Mouse (Mus musculus): ENCODE measurements around the gene Erbb4. TPM values are rescaled to one million over a fixed set of nuclear protein-coding genes. Genes with fewer than 3 reads are reported as not detected.

Erbb4 gene
- total and polyA plus RNA-seq, 2 experiments from 2014 or later: 13.9 to 52.8 TPM

GRCm38 (mm10) chr1:69118249-69118938 is 10.5 kb upstream of the Erbb4 start:
- ATAC-seq (0 out of 2 replicates have a peak, but pooled peaks have one; percentile 56), DNase-seq (ENCODE audit: low spot score) (peak; percentile 66)
- Histone ChIP-seq H3K9ac (replicated peaks; ENCODE audit: low read length) (no peak overlapping the region), H3K27me3 (ENCODE audit: insufficient read depth, low read length) (no peaks in the 10 kb centered on the region), H3K4me1 (ENCODE audit: insufficient read depth, low read length) (no peaks in the 10 kb centered on the region), H3K27ac (no peak overlapping the region), H3K4me2 (ENCODE audit: low read depth, low read length) (no peak overlapping the region), H3K36me3 (ENCODE audit: insufficient read depth, low read length) (no peaks in the 10 kb centered on the region), H3K9me3 (ENCODE audit: low read length) (no peaks in the 10 kb centered on the region), H3K4me3 (ENCODE audit: low read length) (no peak overlapping the region)
- TF ChIP-seq CTCF (IDR thresholded peaks at IDR 0.05; ENCODE audit: low read depth): peak; percentile 69
- 79% methylated on average over 4 of the region's 4 CpGs for WGBS

GRCm38 (mm10) chr1:69108159-69108925 is 483 bp upstream of the Erbb4 start:
- Histone ChIP-seq H3K4me2 (ENCODE audit: low read depth, low read length) (peak overlapping the region; percentile 90), H3K36me3 (ENCODE audit: insufficient read depth, low read length) (no peaks in the 10 kb centered on the region), H3K9ac (replicated peaks; ENCODE audit: low read length) (peak overlapping the region; percentile 67), H3K4me3 (ENCODE audit: low read length) (peak overlapping the region; percentile 69), H3K9me3 (ENCODE audit: low read length) (no peaks in the 10 kb centered on the region), H3K27ac (peak overlapping the region; percentile 81), H3K4me1 (ENCODE audit: insufficient read depth, low read length) (no peaks in the 10 kb centered on the region), H3K27me3 (ENCODE audit: insufficient read depth, low read length) (no peaks in the 10 kb centered on the region)
- 3% methylated on average over 20 of the region's 20 CpGs for WGBS
- ATAC-seq: peak; percentile 73
- peak; percentile 84 for DNase-seq (ENCODE audit: low spot score)
- no peak for TF ChIP-seq CTCF (IDR thresholded peaks at IDR 0.05; ENCODE audit: low read depth)

- Histone ChIP-seq H3K9me3 (ENCODE audit: low read length) (no peaks in the 10 kb centered on the region), H3K4me2 (ENCODE audit: low read depth, low read length) (peak overlapping the region; percentile 90), H3K27ac (peak overlapping the region; percentile 81), H3K9ac (replicated peaks; ENCODE audit: low read length) (peak overlapping the region; percentile 67), H3K4me1 (ENCODE audit: insufficient read depth, low read length) (no peaks in the 10 kb centered on the region), H3K36me3 (ENCODE audit: insufficient read depth, low read length) (no peaks in the 10 kb centered on the region), H3K27me3 (ENCODE audit: insufficient read depth, low read length) (no peaks in the 10 kb centered on the region), H3K4me3 (ENCODE audit: low read length) (peak overlapping the region; percentile 69)
- ATAC-seq: peak; percentile 81
- WGBS: under 1% methylated on average over 35 of the region's 35 CpGs
- peak; percentile 72 for DNase-seq (ENCODE audit: low spot score)
- TF ChIP-seq CTCF (IDR thresholded peaks at IDR 0.05; ENCODE audit: low read depth): no peak
These were observed 860 bp downstream of the Erbb4 start for GRCm38 (mm10) chr1:69106937-69107461.

GRCm38 (mm10) chr1:69106322-69106761 is 1.5 kb downstream of the Erbb4 start:
- H3K27ac ChIP-seq: peak overlapping the region; percentile 81
- no peaks in the 10 kb centered on the region for H3K36me3 ChIP-seq (ENCODE audit: insufficient read depth, low read length)
- under 1% methylated on average over 24 of the region's 24 CpGs for WGBS
- H3K9ac ChIP-seq (replicated peaks; ENCODE audit: low read length): peak overlapping the region; percentile 67
- DNase-seq (ENCODE audit: low spot score): peak; percentile 60
- H3K9me3 ChIP-seq (ENCODE audit: low read length): no peaks in the 10 kb centered on the region
- H3K4me3 ChIP-seq (ENCODE audit: low read length): peak overlapping the region; percentile 69
- no peaks in the 10 kb centered on the region for H3K4me1 ChIP-seq (ENCODE audit: insufficient read depth, low read length)
- H3K4me2 ChIP-seq (ENCODE audit: low read depth, low read length): peak overlapping the region; percentile 90
- H3K27me3 ChIP-seq (ENCODE audit: insufficient read depth, low read length): no peaks in the 10 kb centered on the region
- TF ChIP-seq CTCF (IDR thresholded peaks at IDR 0.05; ENCODE audit: low read depth): no peak
- ATAC-seq: peak; percentile 39

GRCm38 (mm10) chr1:69105493-69106321 is 2.2 kb downstream of the Erbb4 start:
- H3K27ac ChIP-seq: peak overlapping the region; percentile 81
- no peaks in the 10 kb centered on the region for H3K27me3 ChIP-seq (ENCODE audit: insufficient read depth, low read length)
- peak overlapping the region; percentile 90 for H3K4me2 ChIP-seq (ENCODE audit: low read depth, low read length)
- peak overlapping the region; percentile 67 for H3K9ac ChIP-seq (replicated peaks; ENCODE audit: low read length)
- DNase-seq (ENCODE audit: low spot score) (peak; percentile 71), ATAC-seq (peak; percentile 52)
- WGBS: 1% methylated on average over 29 of the region's 29 CpGs
- peak; percentile 17; the same call in 1 of the 2 replicates for TF ChIP-seq CTCF (IDR thresholded peaks at IDR 0.05; ENCODE audit: low read depth)
- no peaks in the 10 kb centered on the region for H3K4me1 ChIP-seq (ENCODE audit: insufficient read depth, low read length)
- H3K4me3 ChIP-seq (ENCODE audit: low read length): peak overlapping the region; percentile 69
- no peaks in the 10 kb centered on the region for H3K36me3 ChIP-seq (ENCODE audit: insufficient read depth, low read length)
- H3K9me3 ChIP-seq (ENCODE audit: low read length): no peaks in the 10 kb centered on the region

GRCm38 (mm10) chr1:69105096-69105492 is 2.8 kb downstream of the Erbb4 start:
- Histone ChIP-seq H3K4me2 (ENCODE audit: low read depth, low read length) (peak overlapping the region; percentile 90), H3K27me3 (ENCODE audit: insufficient read depth, low read length) (no peaks in the 10 kb centered on the region), H3K9me3 (ENCODE audit: low read length) (no peaks in the 10 kb centered on the region), H3K9ac (replicated peaks; ENCODE audit: low read length) (peak overlapping the region; percentile 67), H3K36me3 (ENCODE audit: insufficient read depth, low read length) (no peaks in the 10 kb centered on the region), H3K4me1 (ENCODE audit: insufficient read depth, low read length) (no peaks in the 10 kb centered on the region; the same call in 1 of the 2 replicates), H3K4me3 (ENCODE audit: low read length) (peak overlapping the region; percentile 69), H3K27ac (peak overlapping the region; percentile 81)
- no peak for ATAC-seq
- TF ChIP-seq CTCF (IDR thresholded peaks at IDR 0.05; ENCODE audit: low read depth): no peak; the same call in 1 of the 2 replicates
- DNase-seq (ENCODE audit: low spot score): peak; percentile 66
- WGBS: under 1% methylated on average over 13 of the region's 13 CpGs

Data from hindbrain, postnatal 0 days (tissue).